Mouse (Mus musculus) midbrain, embryonic 10.5 days (tissue): Measurements from ENCODE around the gene Tepsin. TPM values are rescaled to one million over a fixed set of nuclear protein-coding genes. Genes with fewer than 3 reads are reported as not detected.

Experiments used
- DNase-seq: peaks from one replicate; pipeline ENCODE4 v3.0.0-alpha.2; 2017; ENCODE audit warnings: low spot score
- H3K27ac ChIP-seq: fragments of 300-500 bp; sonication (generic); replicated peaks from 2 replicates; pipeline ENCODE4 v1.5.1; 2016; ENCODE audit warnings: mild to moderate bottlenecking
- H3K27me3 ChIP-seq: fragments of 300-500 bp; sonication (generic); 2 replicates; pipeline ENCODE4 v1.6.1; 2016; ENCODE audit warnings: low read depth, mild to moderate bottlenecking; ENCODE audit not compliant: poor library complexity, severe bottlenecking
- H3K36me3 ChIP-seq: fragments of 300-500 bp; sonication (generic); 2 replicates; pipeline ENCODE4 v1.6.1; 2016; ENCODE audit warnings: mild to moderate bottlenecking, moderate library complexity
- H3K4me1 ChIP-seq: fragments of 300-500 bp; sonication (generic); 2 replicates; pipeline ENCODE4 v1.6.1; 2016
- H3K4me3 ChIP-seq: fragments of 300-500 bp; sonication (generic); 2 replicates; pipeline ENCODE4 v1.5.1; 2016; ENCODE audit warnings: mild to moderate bottlenecking, moderate library complexity
- H3K9me3 ChIP-seq: fragments of 300-500 bp; sonication (generic); replicated peaks from 2 replicates; pipeline ENCODE4 v1.6.1; 2016; ENCODE audit warnings: mild to moderate bottlenecking
- WGBS: fragments of 180-500 bp; shearing (Covaris S2); methylation state at CpG from one replicate; pipeline ENCODE4 v1.1.7; 2016; 5-methylcytosine and 5-hydroxymethylcytosine counted together
- polyA plus RNA-seq: library from polyadenylated mRNA; unstranded; fragments of >200 nt; fragmentation: Nextera tagmentation; extraction: Ambion mirVana; gene quantifications from 2 replicates; pipeline ENCODE4 v1.2.1, GENCODE M21; 2016

Gene Tepsin
- polyA plus RNA-seq, 1 experiment from 2014 or later, result 21.2 TPM

GRCm38 (mm10) chr11:120126845-120127244 is 28.3 kb upstream of the Tepsin start:
- Histone ChIP-seq H3K36me3 (peaks cover 73% of the 10 kb centered on the region), H3K27ac (no peak overlapping the region), H3K4me3 (no peak overlapping the region), H3K27me3 (no peaks in the 10 kb centered on the region), H3K9me3 (no peaks in the 10 kb centered on the region), H3K4me1 (no peaks in the 10 kb centered on the region)
- WGBS, result 89% methylated on average over 2 of the region's 2 CpGs
- DNase-seq, result no peak

- WGBS, result 95% methylated on average over 12 of the region's 12 CpGs
Observed at GRCm38 (mm10) chr11:120122126-120122525, 23.6 kb upstream of the Tepsin start.

GRCm38 (mm10) chr11:120120642-120121420 is 22.3 kb upstream of the Tepsin start:
- Histone ChIP-seq H3K4me3 (no peak overlapping the region), H3K27me3 (no peaks in the 10 kb centered on the region), H3K9me3 (no peaks in the 10 kb centered on the region), H3K4me1 (no peaks in the 10 kb centered on the region), H3K36me3 (peaks cover 65% of the 10 kb centered on the region), H3K27ac (0 out of 2 replicates have a peak overlapping the region, but pooled peaks have one; percentile 13)
- WGBS, result 84% methylated on average over 17 of the region's 17 CpGs
- peak; percentile 46 for DNase-seq

More at GRCm38 (mm10) chr11:120122126-120122525, 23.6 kb upstream of the Tepsin start:
- no peaks in the 10 kb centered on the region for H3K4me1 ChIP-seq
- no peaks in the 10 kb centered on the region for H3K27me3 ChIP-seq
- no peak for DNase-seq
- H3K9me3 ChIP-seq, result no peaks in the 10 kb centered on the region
- peaks cover 64% of the 10 kb centered on the region for H3K36me3 ChIP-seq
- H3K27ac ChIP-seq, result no peak overlapping the region
- no peak overlapping the region for H3K4me3 ChIP-seq

- no peak for DNase-seq
- Histone ChIP-seq H3K4me1 (no peaks in the 10 kb centered on the region), H3K4me3 (no peak overlapping the region), H3K27ac (no peak overlapping the region), H3K36me3 (peaks cover 73% of the 10 kb centered on the region), H3K9me3 (no peaks in the 10 kb centered on the region), H3K27me3 (no peaks in the 10 kb centered on the region)
- WGBS, result 83% methylated on average over 10 of the region's 10 CpGs
Observed at GRCm38 (mm10) chr11:120119936-120120541, 21.5 kb upstream of the Tepsin start.

GRCm38 (mm10) chr11:120119108-120119507 is 20.6 kb upstream of the Tepsin start:
- no peaks in the 10 kb centered on the region for H3K27me3 ChIP-seq

GRCm38 (mm10) chr11:120117626-120118025 is 19.1 kb upstream of the Tepsin start:
- 91% methylated on average over 2 of the region's 2 CpGs for WGBS
- DNase-seq, result no peak
- Histone ChIP-seq H3K27me3 (no peaks in the 10 kb centered on the region), H3K4me3 (no peak overlapping the region), H3K27ac (no peak overlapping the region), H3K36me3 (peaks cover 75% of the 10 kb centered on the region), H3K9me3 (no peaks in the 10 kb centered on the region), H3K4me1 (no peaks in the 10 kb centered on the region)

More at GRCm38 (mm10) chr11:120119108-120119507, 20.6 kb upstream of the Tepsin start:
- H3K4me1 ChIP-seq, result no peaks in the 10 kb centered on the region
- 95% methylated on average over 7 of the region's 7 CpGs for WGBS
- DNase-seq, result no peak
- H3K36me3 ChIP-seq, result peaks cover 74% of the 10 kb centered on the region
- H3K9me3 ChIP-seq, result no peaks in the 10 kb centered on the region
- H3K4me3 ChIP-seq, result no peak overlapping the region
- no peak overlapping the region for H3K27ac ChIP-seq

GRCm38 (mm10) chr11:120114488-120115215 is 16.1 kb upstream of the Tepsin start:
- no peak for DNase-seq
- no peak overlapping the region for H3K4me3 ChIP-seq
- no peaks in the 10 kb centered on the region for H3K4me1 ChIP-seq
- H3K27me3 ChIP-seq, result no peaks in the 10 kb centered on the region
- WGBS, result 91% methylated on average over 21 of the region's 21 CpGs
- H3K27ac ChIP-seq, result no peak overlapping the region
- H3K9me3 ChIP-seq, result no peaks in the 10 kb centered on the region
- H3K36me3 ChIP-seq, result peaks cover 76% of the 10 kb centered on the region

GRCm38 (mm10) chr11:120112136-120112535 is 13.6 kb upstream of the Tepsin start:
- Histone ChIP-seq H3K27me3 (no peaks in the 10 kb centered on the region), H3K27ac (no peak overlapping the region), H3K36me3 (peaks cover 79% of the 10 kb centered on the region), H3K4me3 (no peak overlapping the region), H3K4me1 (no peaks in the 10 kb centered on the region), H3K9me3 (no peaks in the 10 kb centered on the region)
- DNase-seq, result no peak
- WGBS, result 88% methylated on average over 4 of the region's 4 CpGs

GRCm38 (mm10) chr11:120111033-120111432 is 12.5 kb upstream of the Tepsin start:
- peak overlapping the region; percentile 60; the same call in 1 of the 2 replicates for H3K27ac ChIP-seq
- DNase-seq, result peak; percentile 67
- H3K36me3 ChIP-seq, result peaks cover 79% of the 10 kb centered on the region
- H3K4me3 ChIP-seq, result no peak overlapping the region
- 7% methylated on average over 2 of the region's 2 CpGs for WGBS
- H3K4me1 ChIP-seq, result no peaks in the 10 kb centered on the region
- H3K9me3 ChIP-seq, result no peaks in the 10 kb centered on the region
- no peaks in the 10 kb centered on the region for H3K27me3 ChIP-seq

- DNase-seq, result no peak
Observed at GRCm38 (mm10) chr11:120110554-120110953, 12.0 kb upstream of the Tepsin start.

GRCm38 (mm10) chr11:120109558-120110210 is 11.2 kb upstream of the Tepsin start:
- whole genome bisulfite sequencing, result 76% methylated on average over 14 of the region's 14 CpGs
- no peaks in the 10 kb centered on the region for H3K9me3 ChIP-seq
- no peak for DNase-seq

More at GRCm38 (mm10) chr11:120110554-120110953, 12.0 kb upstream of the Tepsin start:
- H3K27ac ChIP-seq, result peak overlapping the region; percentile 60; the same call in 1 of the 2 replicates
- H3K4me1 ChIP-seq, result no peaks in the 10 kb centered on the region
- 70% methylated on average over 7 of the region's 7 CpGs for WGBS
- no peaks in the 10 kb centered on the region for H3K27me3 ChIP-seq
- no peaks in the 10 kb centered on the region for H3K9me3 ChIP-seq
- H3K4me3 ChIP-seq, result no peak overlapping the region
- H3K36me3 ChIP-seq, result peaks cover 79% of the 10 kb centered on the region

GRCm38 (mm10) chr11:120107796-120108195 is 9.3 kb upstream of the Tepsin start:
- 86% methylated on average over 9 of the region's 9 CpGs for WGBS
- H3K36me3 ChIP-seq, result peaks cover 80% of the 10 kb centered on the region
- DNase-seq, result no peak

More at GRCm38 (mm10) chr11:120109558-120110210, 11.2 kb upstream of the Tepsin start:
- Histone ChIP-seq H3K36me3 (peaks cover 79% of the 10 kb centered on the region), H3K4me1 (no peaks in the 10 kb centered on the region), H3K27ac (no peak overlapping the region), H3K27me3 (no peaks in the 10 kb centered on the region), H3K4me3 (no peak overlapping the region)

More at GRCm38 (mm10) chr11:120107796-120108195, 9.3 kb upstream of the Tepsin start:
- Histone ChIP-seq H3K9me3 (no peaks in the 10 kb centered on the region), H3K4me1 (no peaks in the 10 kb centered on the region), H3K27ac (no peak overlapping the region), H3K4me3 (no peak overlapping the region), H3K27me3 (no peaks in the 10 kb centered on the region)
